Mouse (Mus musculus): ENCODE data around the gene Proser2. TPM values are rescaled to one million over a fixed set of nuclear protein-coding genes. Genes with fewer than 3 reads are reported as not detected.

The Proser2 gene
- polyA plus RNA-seq, 1 experiment from 2014 or later = 9.0 TPM

- H3K4me2 ChIP-seq (replicated peaks; ENCODE audit: low read depth) = no peak overlapping the region
- WGBS = 80% methylated on average over 10 of the region's 10 CpGs
- no peak overlapping the region for H3K9ac ChIP-seq (ENCODE audit: low read depth, low read length)
- no peak overlapping the region for H3K27ac ChIP-seq (ENCODE audit: low read depth, low read length)
- TF ChIP-seq CTCF (IDR thresholded peaks at IDR 0.05; ENCODE audit: low read depth) = no peak
- H3K4me3 ChIP-seq (ENCODE audit: low read depth, low read length) = no peak overlapping the region
- no peak for ATAC-seq
- H3K9me3 ChIP-seq (ENCODE audit: control insufficient read depth) = no peaks in the 10 kb centered on the region
- H3K4me1 ChIP-seq (replicated peaks; ENCODE audit: control insufficient read depth, insufficient read depth, low read length) = no peaks in the 10 kb centered on the region
- peaks cover 11% of the 10 kb centered on the region for H3K36me3 ChIP-seq (ENCODE audit: control insufficient read depth, insufficient read depth)
- no peaks in the 10 kb centered on the region for H3K27me3 ChIP-seq (replicated peaks; ENCODE audit: control insufficient read depth, insufficient read depth, low read length)
These were observed 69.8 kb downstream of the Proser2 start for GRCm38 (mm10) chr2:6060071-6060804.

GRCm38 (mm10) chr2:6059291-6059690 lies 70.7 kb downstream of the Proser2 start:
- Histone ChIP-seq H3K4me3 (ENCODE audit: low read depth, low read length) (no peak overlapping the region), H3K27ac (ENCODE audit: low read depth, low read length) (no peak overlapping the region)
- WGBS = 70% methylated on average over 2 of the region's 2 CpGs

GRCm38 (mm10) chr2:6056518-6056917 lies 73.5 kb downstream of the Proser2 start:
- Histone ChIP-seq H3K9me3 (ENCODE audit: control insufficient read depth) (no peaks in the 10 kb centered on the region), H3K4me1 (replicated peaks; ENCODE audit: control insufficient read depth, insufficient read depth, low read length) (no peaks in the 10 kb centered on the region), H3K27ac (ENCODE audit: low read depth, low read length) (no peak overlapping the region), H3K27me3 (replicated peaks; ENCODE audit: control insufficient read depth, insufficient read depth, low read length) (no peaks in the 10 kb centered on the region), H3K9ac (ENCODE audit: low read depth, low read length) (no peak overlapping the region), H3K4me3 (ENCODE audit: low read depth, low read length) (no peak overlapping the region), H3K36me3 (ENCODE audit: control insufficient read depth, insufficient read depth) (peaks cover 28% of the 10 kb centered on the region), H3K4me2 (replicated peaks; ENCODE audit: low read depth) (no peak overlapping the region)
- 93% methylated on average over 3 of the region's 3 CpGs for WGBS
- no peak for ATAC-seq
- TF ChIP-seq CTCF (IDR thresholded peaks at IDR 0.05; ENCODE audit: low read depth) = no peak

More at GRCm38 (mm10) chr2:6059291-6059690, 70.7 kb downstream of the Proser2 start:
- Histone ChIP-seq H3K4me1 (replicated peaks; ENCODE audit: control insufficient read depth, insufficient read depth, low read length) (no peaks in the 10 kb centered on the region), H3K9ac (ENCODE audit: low read depth, low read length) (no peak overlapping the region), H3K4me2 (replicated peaks; ENCODE audit: low read depth) (no peak overlapping the region), H3K36me3 (ENCODE audit: control insufficient read depth, insufficient read depth) (peaks cover 13% of the 10 kb centered on the region), H3K27me3 (replicated peaks; ENCODE audit: control insufficient read depth, insufficient read depth, low read length) (no peaks in the 10 kb centered on the region), H3K9me3 (ENCODE audit: control insufficient read depth) (no peaks in the 10 kb centered on the region)
- TF ChIP-seq CTCF (IDR thresholded peaks at IDR 0.05; ENCODE audit: low read depth) = no peak
- ATAC-seq = no peak

GRCm38 (mm10) chr2:6055466-6055865 lies 74.5 kb downstream of the Proser2 start:
- Histone ChIP-seq H3K36me3 (ENCODE audit: control insufficient read depth, insufficient read depth) (peaks cover 38% of the 10 kb centered on the region), H3K9me3 (ENCODE audit: control insufficient read depth) (no peaks in the 10 kb centered on the region), H3K4me2 (replicated peaks; ENCODE audit: low read depth) (no peak overlapping the region), H3K4me3 (ENCODE audit: low read depth, low read length) (no peak overlapping the region), H3K27me3 (replicated peaks; ENCODE audit: control insufficient read depth, insufficient read depth, low read length) (no peaks in the 10 kb centered on the region), H3K9ac (ENCODE audit: low read depth, low read length) (no peak overlapping the region), H3K27ac (ENCODE audit: low read depth, low read length) (no peak overlapping the region), H3K4me1 (replicated peaks; ENCODE audit: control insufficient read depth, insufficient read depth, low read length) (no peaks in the 10 kb centered on the region)
- TF ChIP-seq CTCF (IDR thresholded peaks at IDR 0.05; ENCODE audit: low read depth) = no peak
- 93% methylated on average over 11 of the region's 11 CpGs for WGBS
- no peak for ATAC-seq

- no peak for ATAC-seq
- Histone ChIP-seq H3K27ac (ENCODE audit: low read depth, low read length) (no peak overlapping the region), H3K36me3 (ENCODE audit: control insufficient read depth, insufficient read depth) (peaks cover 55% of the 10 kb centered on the region), H3K4me3 (ENCODE audit: low read depth, low read length) (no peak overlapping the region), H3K4me2 (replicated peaks; ENCODE audit: low read depth) (no peak overlapping the region), H3K9ac (ENCODE audit: low read depth, low read length) (no peak overlapping the region), H3K9me3 (ENCODE audit: control insufficient read depth) (no peaks in the 10 kb centered on the region), H3K27me3 (replicated peaks; ENCODE audit: control insufficient read depth, insufficient read depth, low read length) (no peaks in the 10 kb centered on the region), H3K4me1 (replicated peaks; ENCODE audit: control insufficient read depth, insufficient read depth, low read length) (no peaks in the 10 kb centered on the region)
- WGBS = 86% methylated on average over 3 of the region's 3 CpGs
- no peak for TF ChIP-seq CTCF (IDR thresholded peaks at IDR 0.05; ENCODE audit: low read depth)
These were observed 81.0 kb downstream of the Proser2 start for GRCm38 (mm10) chr2:6049018-6049417.

GRCm38 (mm10) chr2:6048570-6048969 lies 81.4 kb downstream of the Proser2 start:
- Histone ChIP-seq H3K27ac (ENCODE audit: low read depth, low read length) (no peak overlapping the region), H3K4me3 (ENCODE audit: low read depth, low read length) (no peak overlapping the region), H3K4me1 (replicated peaks; ENCODE audit: control insufficient read depth, insufficient read depth, low read length) (no peaks in the 10 kb centered on the region), H3K4me2 (replicated peaks; ENCODE audit: low read depth) (no peak overlapping the region), H3K36me3 (ENCODE audit: control insufficient read depth, insufficient read depth) (peaks cover 56% of the 10 kb centered on the region), H3K27me3 (replicated peaks; ENCODE audit: control insufficient read depth, insufficient read depth, low read length) (no peaks in the 10 kb centered on the region), H3K9ac (ENCODE audit: low read depth, low read length) (no peak overlapping the region), H3K9me3 (ENCODE audit: control insufficient read depth) (no peaks in the 10 kb centered on the region)
- no peak for TF ChIP-seq CTCF (IDR thresholded peaks at IDR 0.05; ENCODE audit: low read depth)
- ATAC-seq = no peak
- 65% methylated on average over 4 of the region's 4 CpGs for WGBS

Other genes with a start within 250 kb of the Proser2 start
- gene Sec61a2, start 234.8 kb downstream of the Proser2 start, polyA plus RNA-seq (2015; fragmentation: Nextera tagmentation; extraction: Ambion mirVana) = 17.4 and 17.5 TPM in 2 replicates
- 0.26 and 0.27 TPM in 2 replicates for gene Dhtkd1, start 187.4 kb downstream of the Proser2 start, polyA plus RNA-seq (2015; fragmentation: Nextera tagmentation; extraction: Ambion mirVana)
- 5.1 and 5.2 TPM in 2 replicates for gene Upf2, start 178.7 kb downstream of the Proser2 start, polyA plus RNA-seq (2015; fragmentation: Nextera tagmentation; extraction: Ambion mirVana)
- 3.1 and 3.8 TPM in 2 replicates for gene Echdc3, start 82.8 kb upstream of the Proser2 start, polyA plus RNA-seq (2015; fragmentation: Nextera tagmentation; extraction: Ambion mirVana)
- 6.8 and 7.7 TPM in 2 replicates for gene Usp6nl, start 192.5 kb upstream of the Proser2 start, polyA plus RNA-seq (2015; fragmentation: Nextera tagmentation; extraction: Ambion mirVana)

Measured in intestine, postnatal 0 days (tissue).